Mouse (Mus musculus) hindbrain, embryonic 11.5 days (tissue): ENCODE measurements around the gene Mdfic. TPM values are rescaled to one million over a fixed set of nuclear protein-coding genes. Genes with fewer than 3 reads are reported as not detected.

Experiments used
- ATAC-seq: fragments of 200-750 bp; cut with Nextera tagmentation; 2 replicates; pipeline ENCODE4 v1.8.0; 2017; ENCODE audit warnings: mild to moderate bottlenecking, moderate TSS enrichment, moderate library complexity; ENCODE audit not compliant: low FRiP score
- DNase-seq: peaks from one replicate; pipeline ENCODE4 v3.0.0-alpha.2; 2015; ENCODE audit warnings: low spot score
- H3K27ac ChIP-seq: fragments of 300-500 bp; sonication (generic); 2 replicates; pipeline ENCODE4 v1.5.1; 2014; ENCODE audit warnings: mild to moderate bottlenecking, low read depth, low read length
- H3K27me3 ChIP-seq: fragments of 300-500 bp; sonication (generic); 2 replicates; pipeline ENCODE4 v1.6.1; 2014; ENCODE audit warnings: mild to moderate bottlenecking, low read length, moderate library complexity, mixed read lengths; ENCODE audit not compliant: control insufficient read depth, insufficient read depth
- H3K36me3 ChIP-seq: fragments of 300-500 bp; sonication (generic); 2 replicates; pipeline ENCODE4 v1.6.1; 2014; ENCODE audit warnings: mild to moderate bottlenecking, low read length, moderate library complexity, mixed read lengths; ENCODE audit not compliant: control insufficient read depth, insufficient read depth
- H3K4me1 ChIP-seq: fragments of 300-500 bp; sonication (generic); replicated peaks from 2 replicates; pipeline ENCODE4 v1.6.1; 2014; ENCODE audit warnings: low read length, mixed read lengths; ENCODE audit not compliant: control insufficient read depth, insufficient read depth
- H3K4me2 ChIP-seq: fragments of 300-500 bp; sonication (generic); replicated peaks from 2 replicates; pipeline ENCODE4 v1.6.1; 2014; ENCODE audit warnings: mild to moderate bottlenecking, low read depth, low read length
- H3K4me3 ChIP-seq: fragments of 300-500 bp; sonication (generic); 2 replicates; pipeline ENCODE4 v1.5.1; 2014; ENCODE audit warnings: low read depth, low read length
- H3K9ac ChIP-seq: fragments of 300-500 bp; sonication (generic); 2 replicates; pipeline ENCODE4 v1.6.1; 2014; ENCODE audit warnings: low read depth, low read length
- H3K9me3 ChIP-seq: fragments of 300-500 bp; sonication (generic); 2 replicates; pipeline ENCODE4 v1.6.1; 2016; ENCODE audit warnings: low read length; ENCODE audit not compliant: control insufficient read depth
- WGBS: fragments of 180-500 bp; shearing (Covaris S2); extraction: QIAGEN DNeasy Blood & Tissue Kit; methylation state at CpG from one replicate; pipeline ENCODE4 v1.1.7; 2014; 5-methylcytosine and 5-hydroxymethylcytosine counted together
- polyA plus RNA-seq: library from polyadenylated mRNA; unstranded; fragments of >200 nt; fragmentation: Nextera tagmentation; extraction: Ambion mirVana; gene quantifications from 2 replicates; pipeline ENCODE4 v1.2.1, GENCODE M21; 2014

The Mdfic gene
- polyA plus RNA-seq, 1 experiment from 2014 or later: 4.8 TPM

GRCm38 (mm10) chr6:15839831-15840230 lies 119.4 kb downstream of the Mdfic start:
- no peak overlapping the region for H3K27ac ChIP-seq
- DNase-seq (no peak), ATAC-seq (no peak)
- 76% methylated on average over 3 of the region's 3 CpGs for WGBS
- no peaks in the 10 kb centered on the region for H3K36me3 ChIP-seq
- H3K4me3 ChIP-seq: no peak overlapping the region
- no peak overlapping the region for H3K4me2 ChIP-seq
- no peaks in the 10 kb centered on the region for H3K4me1 ChIP-seq
- H3K9me3 ChIP-seq: no peaks in the 10 kb centered on the region
- H3K27me3 ChIP-seq: no peaks in the 10 kb centered on the region
- no peak overlapping the region for H3K9ac ChIP-seq

GRCm38 (mm10) chr6:15840429-15840828 lies 120.0 kb downstream of the Mdfic start:
- H3K4me1 ChIP-seq: no peaks in the 10 kb centered on the region
- ATAC-seq: no peak
- 91% methylated on average over 2 of the region's 2 CpGs for WGBS
- H3K36me3 ChIP-seq: no peaks in the 10 kb centered on the region
- no peak overlapping the region for H3K4me2 ChIP-seq
- no peak for DNase-seq
- H3K4me3 ChIP-seq: no peak overlapping the region
- no peak overlapping the region for H3K27ac ChIP-seq
- H3K27me3 ChIP-seq: no peaks in the 10 kb centered on the region
- no peak overlapping the region for H3K9ac ChIP-seq
- no peaks in the 10 kb centered on the region for H3K9me3 ChIP-seq

GRCm38 (mm10) chr6:15841476-15842209 lies 121.2 kb downstream of the Mdfic start:
- WGBS: 67% methylated on average over 5 of the region's 5 CpGs
- DNase-seq (peak; percentile 39), ATAC-seq (peak; percentile 80)
- no peaks in the 10 kb centered on the region for H3K9me3 ChIP-seq
- no peak overlapping the region for H3K4me3 ChIP-seq
- no peak overlapping the region for H3K27ac ChIP-seq
- H3K36me3 ChIP-seq: no peaks in the 10 kb centered on the region
- H3K9ac ChIP-seq: no peak overlapping the region
- H3K27me3 ChIP-seq: no peaks in the 10 kb centered on the region
- H3K4me2 ChIP-seq: no peak overlapping the region
- no peaks in the 10 kb centered on the region for H3K4me1 ChIP-seq

- H3K4me2 ChIP-seq: no peak overlapping the region
- ATAC-seq: no peak
- H3K4me1 ChIP-seq: no peaks in the 10 kb centered on the region
- H3K9me3 ChIP-seq: no peaks in the 10 kb centered on the region
- WGBS: 85% methylated on average over 3 of the region's 3 CpGs
- no peak overlapping the region for H3K4me3 ChIP-seq
- no peaks in the 10 kb centered on the region for H3K27me3 ChIP-seq
- H3K36me3 ChIP-seq: no peaks in the 10 kb centered on the region
- DNase-seq: no peak
- H3K9ac ChIP-seq: no peak overlapping the region
- H3K27ac ChIP-seq: no peak overlapping the region
Measured at GRCm38 (mm10) chr6:15843295-15843694, 122.8 kb downstream of the Mdfic start.

GRCm38 (mm10) chr6:15845711-15846342 lies 125.4 kb downstream of the Mdfic start:
- H3K27ac ChIP-seq: no peak overlapping the region
- H3K4me3 ChIP-seq: no peak overlapping the region
- H3K36me3 ChIP-seq: no peaks in the 10 kb centered on the region
- ATAC-seq: no peak
- H3K27me3 ChIP-seq: no peaks in the 10 kb centered on the region
- no peak for DNase-seq
- no peaks in the 10 kb centered on the region for H3K9me3 ChIP-seq
- H3K4me2 ChIP-seq: no peak overlapping the region
- H3K4me1 ChIP-seq: no peaks in the 10 kb centered on the region
- WGBS: 80% methylated on average over 2 of the region's 2 CpGs
- no peak overlapping the region for H3K9ac ChIP-seq
